Mouse (Mus musculus): ENCODE results near the gene Tmem253. TPM values are rescaled to one million over a fixed set of nuclear protein-coding genes. Genes with fewer than 3 reads are reported as not detected.
"Not testable (repeated sequence)": the region's sequence is repeated elsewhere in the genome, so short reads cannot be mapped to it uniquely, and the experiment has no call there.

Gene Tmem253
- polyA plus RNA-seq, 1 experiment from 2014 or later = 1.0 TPM

DNA sequence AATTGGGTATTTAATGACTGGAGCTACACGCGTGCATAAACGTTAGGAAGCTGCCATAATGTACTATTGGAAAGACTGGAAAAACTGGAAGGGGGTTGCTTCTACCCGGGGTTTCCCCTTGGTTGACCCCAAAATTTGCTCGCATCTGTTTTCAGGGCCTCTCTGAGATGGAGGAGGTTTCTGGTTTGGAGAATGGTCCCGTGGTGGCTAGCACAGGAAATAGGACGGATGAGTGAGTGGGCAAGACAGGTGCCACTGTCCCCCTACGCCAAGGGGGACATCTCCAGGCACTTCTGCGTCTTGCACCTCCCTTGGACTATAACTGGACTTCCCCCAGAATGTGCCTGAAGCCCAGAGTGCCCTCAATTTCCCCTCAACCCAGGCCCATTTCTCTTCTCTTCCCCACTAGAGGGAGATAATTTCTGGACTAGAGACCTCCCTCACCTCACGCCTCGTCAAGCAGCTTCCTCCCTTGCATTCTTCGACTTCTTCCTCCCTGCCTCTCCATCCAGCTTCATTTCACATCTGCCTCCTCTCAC is 3.7 kb downstream of the Tmem253 start:
- peaks cover 81% of the 10 kb centered on the region for H3K4me1 ChIP-seq (replicated peaks)
- H3K27me3 ChIP-seq (ENCODE audit: insufficient read depth, poor library complexity, severe bottlenecking) = no peaks in the 10 kb centered on the region
- H3K9me3 ChIP-seq = no peaks in the 10 kb centered on the region
- no peak for DNase-seq (ENCODE audit: low spot score)
- H3K27ac ChIP-seq = peak overlapping the region; percentile 100
- peaks cover 5% of the 10 kb centered on the region; the same call in 1 of the 2 replicates for H3K36me3 ChIP-seq
- peak overlapping the region; percentile 69 for H3K4me3 ChIP-seq
- WGBS = 38% methylated on average over 12 of the region's 12 CpGs

DNA sequence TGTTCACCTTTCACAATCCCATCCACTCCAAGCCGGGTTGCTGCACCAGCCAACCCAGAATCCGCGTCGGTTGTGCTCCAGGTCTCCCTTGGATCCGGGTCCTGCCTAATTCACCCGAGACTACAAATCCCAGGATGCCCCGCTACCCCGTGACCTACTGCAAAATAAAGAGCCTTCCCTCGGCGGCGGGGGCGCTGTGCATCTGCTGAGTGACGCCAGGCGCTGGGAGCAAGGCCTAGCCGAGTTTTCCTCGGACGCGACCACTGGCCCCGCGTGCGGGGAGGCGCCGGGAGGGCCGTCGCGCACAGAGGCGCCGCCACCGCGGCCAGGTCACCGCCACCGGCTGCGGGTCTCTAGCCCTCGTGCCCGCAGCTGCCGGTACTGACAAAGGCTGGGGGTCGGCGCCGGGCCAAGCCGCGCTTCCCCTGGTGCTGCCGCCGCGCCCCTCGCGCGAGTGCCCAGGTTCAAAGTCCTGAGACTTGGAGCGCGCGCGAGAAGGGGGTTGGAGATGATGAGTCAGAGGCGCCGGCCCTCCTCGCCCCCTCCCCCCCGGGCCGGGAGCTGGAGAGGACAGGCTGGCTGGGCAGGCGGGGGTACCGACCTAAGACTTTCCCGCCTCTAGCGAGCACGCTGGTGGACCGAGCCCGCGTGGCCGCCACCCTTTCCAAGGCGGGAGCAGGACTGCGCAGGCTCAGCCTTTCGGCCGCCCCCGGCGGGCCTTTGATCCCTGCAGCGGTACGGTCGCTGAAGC is 4.3 kb downstream of the Tmem253 start:
- DNase-seq (ENCODE audit: low spot score) = peak; percentile 98
- Histone ChIP-seq H3K27ac (peak overlapping the region; percentile 100), H3K4me1 (replicated peaks) (peaks cover 81% of the 10 kb centered on the region), H3K27me3 (ENCODE audit: insufficient read depth, poor library complexity, severe bottlenecking) (no peaks in the 10 kb centered on the region), H3K4me3 (peak overlapping the region; percentile 69), H3K9me3 (no peaks in the 10 kb centered on the region), H3K36me3 (peaks cover 5% of the 10 kb centered on the region; the same call in 1 of the 2 replicates)
- WGBS = under 1% methylated on average over 73 of the region's 74 CpGs

DNA sequence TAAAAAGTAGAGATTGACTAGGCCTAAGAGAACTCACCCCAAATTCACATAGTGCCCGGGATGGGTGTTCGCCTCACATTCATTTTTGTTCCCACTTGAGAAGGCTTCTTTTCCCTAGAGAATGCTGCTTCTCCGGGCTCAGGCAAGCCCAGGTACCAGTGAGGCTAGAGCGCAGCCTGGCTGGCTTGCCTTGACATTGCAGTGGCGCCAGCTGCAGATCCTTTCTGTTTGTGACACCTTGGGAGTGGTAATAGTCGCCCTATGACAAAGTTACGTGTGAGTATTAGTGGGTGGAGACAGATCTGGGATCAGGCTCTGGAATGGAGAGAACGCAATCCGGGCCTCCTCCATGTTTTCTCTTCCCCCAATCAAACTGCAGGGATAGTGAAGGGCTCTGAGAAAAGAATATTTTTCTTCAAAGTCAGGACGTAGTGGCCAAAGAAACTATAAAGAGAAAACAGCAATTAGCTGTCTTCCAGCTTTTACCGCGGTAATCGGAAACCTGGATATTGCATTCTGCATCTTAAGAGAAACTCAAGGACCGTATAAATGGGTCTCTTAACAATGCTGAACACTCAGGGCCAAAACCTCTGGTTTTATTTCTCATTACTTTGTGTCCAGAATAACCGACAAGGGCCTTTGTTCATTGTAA is 5.2 kb downstream of the Tmem253 start, which contains the start of gene Zfp219:
TSS of gene Zfp219 (minus strand) at position 248 of the 652 bp plus-strand sequence.
- peak; percentile 78 for DNase-seq (ENCODE audit: low spot score)
- 12% methylated on average over 15 of the region's 15 CpGs for WGBS
- Histone ChIP-seq H3K27ac (peak within 1 kb of the TSS; percentile 100), H3K9me3 (no peaks in the 10 kb centered on the region), H3K4me1 (replicated peaks) (peaks cover 74% of the 10 kb centered on the region), H3K4me3 (peak within 1 kb of the TSS; percentile 69), H3K36me3 (peaks cover 5% of the 10 kb centered on the region; the same call in 1 of the 2 replicates), H3K27me3 (ENCODE audit: insufficient read depth, poor library complexity, severe bottlenecking) (no peaks in the 10 kb centered on the region)

DNA sequence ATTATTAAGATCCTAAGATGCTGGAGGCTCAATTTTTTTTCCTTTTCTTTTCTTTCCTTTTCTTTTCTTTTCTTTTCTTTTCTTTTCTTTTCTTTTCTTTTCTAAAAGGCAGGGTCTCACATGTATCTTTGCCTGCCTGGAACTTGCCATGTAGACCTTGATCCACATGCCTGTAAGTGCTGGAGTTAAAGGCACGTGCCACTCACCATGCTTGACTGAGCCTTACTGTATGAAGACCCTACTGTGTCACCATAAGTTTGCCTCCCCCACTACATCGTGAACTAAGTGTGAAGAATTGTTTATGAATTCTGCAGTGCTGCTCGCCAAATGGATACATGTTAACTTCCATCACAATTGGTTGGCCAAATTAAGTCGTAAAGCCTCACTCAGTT is 5.7 kb downstream of the Tmem253 start:
- Histone ChIP-seq H3K4me3 (peak overlapping the region; percentile 69), H3K36me3 (peaks cover 5% of the 10 kb centered on the region; the same call in 1 of the 2 replicates), H3K27me3 (ENCODE audit: insufficient read depth, poor library complexity, severe bottlenecking) (no peaks in the 10 kb centered on the region), H3K9me3 (no peaks in the 10 kb centered on the region), H3K4me1 (replicated peaks) (peaks cover 69% of the 10 kb centered on the region), H3K27ac (peak overlapping the region; percentile 100)
- DNase-seq (ENCODE audit: low spot score) = no peak
- 75% methylated on average over 4 of the region's 4 CpGs for WGBS

DNA sequence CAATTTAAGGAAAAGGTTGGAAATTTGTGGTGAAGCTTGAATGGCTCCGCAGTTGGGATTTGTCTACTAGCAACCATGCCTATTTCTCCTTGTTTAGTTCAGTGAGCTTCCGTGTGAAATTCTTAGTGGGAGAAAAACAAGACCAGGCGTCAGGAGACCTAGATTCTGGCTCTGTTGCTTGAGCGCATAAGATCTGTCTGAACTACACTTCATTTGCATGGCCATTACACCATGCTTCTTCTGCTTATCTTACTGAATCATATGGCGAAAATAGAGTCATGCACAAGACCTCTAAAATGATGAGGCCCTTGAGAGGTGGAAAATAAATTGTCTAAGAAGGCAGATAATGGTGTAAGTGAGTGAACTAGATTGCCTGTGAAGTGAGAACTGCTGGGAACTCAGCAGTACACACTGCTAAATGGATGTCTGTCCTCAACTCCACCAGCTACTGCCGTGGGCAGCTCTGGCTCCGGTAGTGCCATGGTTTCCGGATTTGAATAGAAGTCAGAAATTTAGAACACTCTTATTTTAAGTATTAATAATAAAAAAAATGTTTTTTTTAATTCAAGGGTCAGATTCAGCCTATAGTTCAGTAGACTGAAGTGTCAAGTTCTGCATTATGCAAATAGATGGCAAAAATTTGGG is 6.2 kb downstream of the Tmem253 start:
- no peak for DNase-seq (ENCODE audit: low spot score)
- Histone ChIP-seq H3K27me3 (ENCODE audit: insufficient read depth, poor library complexity, severe bottlenecking) (no peaks in the 10 kb centered on the region), H3K27ac (peak overlapping the region; percentile 100), H3K4me3 (no peak overlapping the region), H3K36me3 (peaks cover 5% of the 10 kb centered on the region; the same call in 1 of the 2 replicates), H3K4me1 (replicated peaks) (peaks cover 64% of the 10 kb centered on the region), H3K9me3 (no peaks in the 10 kb centered on the region)
- 92% methylated on average over 8 of the region's 8 CpGs for WGBS

DNA sequence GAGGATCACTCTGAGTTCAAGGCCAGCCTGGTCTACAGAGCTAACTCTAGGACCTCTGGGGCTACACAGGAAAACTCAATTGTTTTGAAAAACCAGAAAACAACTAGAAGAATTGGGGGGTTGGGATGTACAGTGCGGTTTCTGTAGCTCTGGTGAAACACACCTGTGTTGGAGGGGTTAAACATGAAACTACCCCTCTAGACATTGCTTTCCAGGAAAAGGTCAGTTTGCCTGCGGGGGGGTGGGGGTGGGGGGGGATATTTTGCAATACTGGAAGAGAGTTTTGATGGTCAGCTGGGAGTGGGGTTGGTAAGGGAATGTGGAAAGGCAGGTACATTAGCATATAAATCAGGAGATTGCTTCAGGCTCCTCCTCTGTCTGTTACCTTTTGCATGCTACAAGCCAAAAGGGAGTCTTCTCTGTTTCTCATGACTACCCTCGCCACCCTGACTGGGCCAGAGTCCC is 6.8 kb downstream of the Tmem253 start:
- DNase-seq (ENCODE audit: low spot score) = no peak
- peaks cover 5% of the 10 kb centered on the region; the same call in 1 of the 2 replicates for H3K36me3 ChIP-seq
- H3K27ac ChIP-seq = peak overlapping the region; percentile 87; the same call in 1 of the 2 replicates
- H3K9me3 ChIP-seq = no peaks in the 10 kb centered on the region
- H3K27me3 ChIP-seq (ENCODE audit: insufficient read depth, poor library complexity, severe bottlenecking) = no peaks in the 10 kb centered on the region
- H3K4me1 ChIP-seq (replicated peaks) = peaks cover 58% of the 10 kb centered on the region
- H3K4me3 ChIP-seq = peak overlapping the region; percentile 45
- WGBS = 56% methylated on average over 3 of the region's 3 CpGs

DNA sequence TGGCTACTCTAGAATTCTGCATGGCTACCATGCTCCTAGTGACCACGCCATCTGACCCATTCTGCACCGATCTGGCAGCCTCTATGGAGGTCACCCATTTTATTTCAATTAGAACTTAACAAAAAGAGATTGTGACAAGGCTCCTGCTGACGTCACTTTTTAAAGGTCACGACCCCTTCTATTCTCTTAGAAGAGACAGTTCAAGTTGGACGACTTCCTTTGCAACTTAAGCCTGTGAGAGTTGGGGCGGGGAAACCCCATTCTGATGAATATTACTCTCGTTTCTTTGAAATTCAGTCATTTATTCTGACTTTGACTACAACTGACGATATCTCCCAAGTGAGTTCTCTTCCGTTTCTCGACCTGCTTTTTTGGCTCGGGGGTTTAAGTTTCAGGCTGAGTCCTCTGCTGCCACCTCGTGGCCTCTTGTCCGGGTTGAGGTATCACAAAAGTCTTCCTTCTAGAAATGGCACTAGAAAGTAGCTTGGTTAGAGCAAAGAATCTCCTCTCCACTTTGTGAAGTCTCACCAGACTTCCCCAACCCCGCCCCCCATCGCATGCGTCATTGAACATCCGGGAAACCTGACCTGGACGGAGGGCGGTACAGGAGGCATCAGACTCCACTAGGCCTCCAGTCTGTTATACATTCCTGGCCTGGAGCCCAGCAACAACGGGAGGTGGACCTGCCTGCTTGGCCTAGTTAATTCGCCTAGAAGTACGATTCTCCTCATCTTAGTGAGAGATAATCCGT is 7.4 kb downstream of the Tmem253 start:
- Histone ChIP-seq H3K4me1 (replicated peaks) (peaks cover 53% of the 10 kb centered on the region), H3K27ac (peak overlapping the region; percentile 87), H3K27me3 (ENCODE audit: insufficient read depth, poor library complexity, severe bottlenecking) (no peaks in the 10 kb centered on the region), H3K9me3 (no peaks in the 10 kb centered on the region), H3K4me3 (peak overlapping the region; percentile 45), H3K36me3 (peaks cover 5% of the 10 kb centered on the region; the same call in 1 of the 2 replicates)
- WGBS = 4% methylated on average over 23 of the region's 23 CpGs
- DNase-seq (ENCODE audit: low spot score) = peak; percentile 91

DNA sequence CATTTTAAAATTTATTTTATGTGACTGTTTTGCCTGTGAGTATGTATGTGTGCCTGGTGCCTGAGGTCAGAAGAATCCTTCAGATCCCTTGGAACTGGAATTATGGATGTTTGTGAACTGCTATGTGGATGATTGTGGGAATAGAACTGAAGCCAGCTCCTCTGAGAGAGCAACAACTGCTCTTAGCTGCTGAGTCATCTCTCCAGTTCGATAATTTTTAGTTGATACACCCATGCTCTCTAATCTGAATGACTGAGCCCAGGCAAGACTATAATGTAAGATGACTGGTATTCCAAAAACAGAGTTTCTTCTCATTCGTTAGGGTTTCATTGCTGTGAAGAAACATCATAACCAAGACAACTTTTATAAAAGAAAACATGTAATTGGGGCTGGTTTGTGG is 8.7 kb downstream of the Tmem253 start:
- H3K27ac ChIP-seq = no peak overlapping the region
- DNase-seq (ENCODE audit: low spot score) = no peak

DNA sequence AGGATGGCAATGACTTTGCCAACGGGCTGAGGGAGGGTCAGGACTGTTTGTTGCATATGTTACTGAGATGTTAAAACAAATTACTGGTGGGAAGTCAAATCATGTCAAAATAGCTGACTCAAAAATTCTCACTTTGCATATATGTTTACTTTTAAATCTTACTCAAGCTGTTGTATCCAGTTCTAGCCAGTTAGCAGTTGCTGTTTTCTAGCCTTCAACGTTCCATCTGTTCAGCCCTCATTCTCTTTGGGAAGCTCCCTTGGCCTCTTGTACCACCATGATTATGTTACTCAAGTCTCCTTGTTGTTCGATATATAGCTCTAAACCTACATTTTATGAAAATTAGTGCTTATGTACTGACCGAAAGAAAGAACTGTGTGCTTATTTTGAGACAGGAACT is 10.9 kb downstream of the Tmem253 start:
- Histone ChIP-seq H3K27ac (no peak overlapping the region), H3K4me3 (no peak overlapping the region), H3K4me1 (replicated peaks) (peaks cover 21% of the 10 kb centered on the region), H3K9me3 (no peaks in the 10 kb centered on the region), H3K27me3 (ENCODE audit: insufficient read depth, poor library complexity, severe bottlenecking) (no peaks in the 10 kb centered on the region), H3K36me3 (no peaks in the 10 kb centered on the region)
- 92% methylated on average over 4 of the region's 4 CpGs for WGBS
- DNase-seq (ENCODE audit: low spot score) = no peak

More for the DNA sequence above, 8.7 kb downstream of the Tmem253 start:
- Histone ChIP-seq H3K9me3 (no peaks in the 10 kb centered on the region), H3K27me3 (ENCODE audit: insufficient read depth, poor library complexity, severe bottlenecking) (no peaks in the 10 kb centered on the region), H3K4me1 (replicated peaks) (peaks cover 41% of the 10 kb centered on the region), H3K36me3 (no peaks in the 10 kb centered on the region), H3K4me3 (no peak overlapping the region)
- WGBS = 89% methylated on average over 2 of the region's 2 CpGs

DNA sequence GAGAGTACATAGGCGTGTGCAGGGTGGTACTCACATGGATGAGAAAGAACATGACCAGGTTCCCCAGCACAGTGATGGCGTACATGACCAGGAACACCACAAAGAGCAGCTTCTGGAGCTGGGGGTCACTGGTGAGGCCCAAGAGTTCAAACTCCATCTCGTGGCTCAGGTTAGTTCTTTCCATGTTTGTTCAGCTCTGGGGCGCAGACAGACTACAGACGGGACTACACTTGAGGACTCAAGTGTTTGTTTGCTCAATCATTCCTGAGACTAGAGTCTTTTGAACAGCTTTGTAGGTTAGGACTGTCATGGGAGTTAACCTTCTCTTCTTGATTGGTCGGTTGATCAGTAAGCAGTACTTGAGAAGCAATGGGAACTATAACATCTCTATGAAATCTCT is 20.5 kb downstream of the Tmem253 start:
- H3K27me3 ChIP-seq (ENCODE audit: insufficient read depth, poor library complexity, severe bottlenecking) = no peaks in the 10 kb centered on the region
- no peaks in the 10 kb centered on the region for H3K9me3 ChIP-seq
- no peak for DNase-seq (ENCODE audit: low spot score)
- H3K27ac ChIP-seq = no peak overlapping the region
- no peaks in the 10 kb centered on the region for H3K4me1 ChIP-seq (replicated peaks)
- 88% methylated on average over 6 of the region's 6 CpGs for WGBS
- no peaks in the 10 kb centered on the region for H3K36me3 ChIP-seq
- no peak overlapping the region for H3K4me3 ChIP-seq

DNA sequence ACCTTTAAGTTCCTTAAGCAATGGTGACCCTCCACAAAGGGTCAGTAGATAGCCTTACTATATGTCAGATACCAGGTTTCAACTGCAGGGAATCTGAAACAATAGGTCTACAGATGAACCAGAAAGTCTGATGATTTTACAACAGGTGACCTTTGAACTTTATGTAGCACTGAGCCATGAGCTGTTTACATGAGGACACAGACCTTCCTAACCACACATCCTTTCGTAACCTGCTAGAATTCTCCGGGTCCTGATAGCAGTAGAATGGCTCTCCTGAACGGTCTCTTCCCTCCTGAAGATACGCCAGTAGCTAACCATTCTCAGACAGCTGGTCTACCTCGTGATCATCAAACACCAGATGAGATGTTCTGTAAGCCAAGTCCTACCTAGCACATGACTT is 23.9 kb downstream of the Tmem253 start:
- Histone ChIP-seq H3K4me3 (no peak overlapping the region), H3K27ac (no peak overlapping the region), H3K27me3 (ENCODE audit: insufficient read depth, poor library complexity, severe bottlenecking) (no peaks in the 10 kb centered on the region), H3K9me3 (no peaks in the 10 kb centered on the region), H3K4me1 (replicated peaks) (no peaks in the 10 kb centered on the region), H3K36me3 (no peaks in the 10 kb centered on the region)
- 87% methylated on average over 5 of the region's 5 CpGs for WGBS
- DNase-seq (ENCODE audit: low spot score) = no peak

DNA sequence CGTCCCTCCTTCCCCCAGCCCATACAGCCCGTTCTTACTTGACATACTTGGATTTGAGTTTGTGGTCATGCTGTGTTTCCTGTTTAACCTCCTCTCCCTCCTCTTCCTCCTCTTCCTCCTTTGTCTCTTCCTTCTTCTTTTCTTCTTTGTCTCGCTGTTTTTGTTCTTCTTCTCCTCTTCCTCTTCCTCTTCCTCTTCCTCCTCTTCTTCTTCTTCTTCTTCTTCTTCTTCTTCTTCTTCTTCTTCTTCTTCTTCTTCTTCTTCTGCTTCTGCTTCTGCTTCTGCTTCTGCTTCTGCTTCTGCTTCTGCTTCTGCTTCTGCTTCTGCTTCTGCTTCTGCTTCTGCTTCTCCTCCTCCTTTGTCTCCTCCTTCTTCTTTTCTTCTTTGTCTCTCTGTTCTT is 26.9 kb downstream of the Tmem253 start, which contains the start of gene Olfr221:
TSS of gene Olfr221 (minus strand) at position 101 of the 400 bp plus-strand sequence.
- H3K27me3 ChIP-seq (ENCODE audit: insufficient read depth, poor library complexity, severe bottlenecking); H3K9me3 ChIP-seq; DNase-seq (ENCODE audit: low spot score); H3K27ac ChIP-seq; H3K4me3 ChIP-seq; H3K36me3 ChIP-seq: not testable (repeated sequence)
- 67% methylated on average over 3 of the region's 3 CpGs for WGBS
- H3K4me1 ChIP-seq (replicated peaks) = peaks cover 20% of the 10 kb centered on the region

Measured in hindbrain, embryonic 10.5 days (tissue).